Mouse (Mus musculus): ENCODE measurements around the gene Akna.

Akna gene

GRCm38 (mm10) chr4:63382676-63383369 lies 20.3 kb downstream of the Akna start:
- no peak for DNase-seq

- DNase-seq = no peak
These were observed 25.7 kb downstream of the Akna start for GRCm38 (mm10) chr4:63377483-63377882.

GRCm38 (mm10) chr4:63375367-63375766 lies 27.8 kb downstream of the Akna start:
- DNase-seq = no peak

- no peak for DNase-seq
These were observed 28.8 kb downstream of the Akna start for GRCm38 (mm10) chr4:63374331-63374730.

GRCm38 (mm10) chr4:63373404-63373803 lies 29.8 kb downstream of the Akna start:
- DNase-seq = no peak

GRCm38 (mm10) chr4:63371890-63372289 lies 31.3 kb downstream of the Akna start:
- DNase-seq = peak; percentile 19

- DNase-seq = no peak
These were observed 32.3 kb downstream of the Akna start for GRCm38 (mm10) chr4:63370897-63371296.

GRCm38 (mm10) chr4:63368577-63368976 lies 34.6 kb downstream of the Akna start:
- DNase-seq = peak; percentile 89

- no peak for DNase-seq
These were observed 41.0 kb downstream of the Akna start, which contains the start of gene Orm2 for GRCm38 (mm10) chr4:63362150-63362549. Orm2 (plus strand) TSS chr4:63362449.

GRCm38 (mm10) chr4:63359861-63360260 lies 43.3 kb downstream of the Akna start:
- no peak for DNase-seq

- no peak for DNase-seq
These were observed 46.1 kb downstream of the Akna start for GRCm38 (mm10) chr4:63356981-63357570.

GRCm38 (mm10) chr4:63355877-63356665 lies 47.1 kb downstream of the Akna start, which contains the start of gene Orm3:
Orm3 (plus strand) TSS chr4:63356162.
- DNase-seq = no peak

- DNase-seq = no peak
These were observed 54.6 kb downstream of the Akna start for GRCm38 (mm10) chr4:63348524-63348923.

- DNase-seq = no peak
These were observed 56.5 kb downstream of the Akna start for GRCm38 (mm10) chr4:63346659-63347058.

GRCm38 (mm10) chr4:63345261-63345660 lies 57.9 kb downstream of the Akna start:
- no peak for DNase-seq

GRCm38 (mm10) chr4:63344295-63344694 lies 58.9 kb downstream of the Akna start, which contains the start of gene Orm1:
Orm1 (plus strand) TSS chr4:63344560.
- no peak for DNase-seq

GRCm38 (mm10) chr4:63343608-63344007 lies 59.5 kb downstream of the Akna start:
- DNase-seq = no peak

- no peak for DNase-seq
These were observed 60.7 kb downstream of the Akna start for GRCm38 (mm10) chr4:63342491-63342890.

GRCm38 (mm10) chr4:63338414-63339076 lies 64.6 kb downstream of the Akna start:
- no peak for DNase-seq

- no peak for DNase-seq
These were observed 69.8 kb downstream of the Akna start for GRCm38 (mm10) chr4:63333403-63333802.

- DNase-seq = no peak
These were observed 79.8 kb downstream of the Akna start for GRCm38 (mm10) chr4:63323275-63323815.

- peak; percentile 69 for DNase-seq
These were observed 83.6 kb downstream of the Akna start for GRCm38 (mm10) chr4:63319566-63319965.
